Mouse (Mus musculus): ENCODE results near the gene Rad23b.
"Not testable (repeated sequence)": the region's sequence is repeated elsewhere in the genome, so short reads cannot be mapped to it uniquely, and the experiment has no call there.

GRCm38 (mm10) chr4:55318350-55318749 lies 31.5 kb upstream of the Rad23b start:
- not testable (repeated sequence) for TF ChIP-seq CTCF, EP300 (IDR thresholded peaks at IDR 0.05; ENCODE audit: low read depth)
